Mouse (Mus musculus): Measurements from ENCODE around the gene Atg4d.

DNA sequence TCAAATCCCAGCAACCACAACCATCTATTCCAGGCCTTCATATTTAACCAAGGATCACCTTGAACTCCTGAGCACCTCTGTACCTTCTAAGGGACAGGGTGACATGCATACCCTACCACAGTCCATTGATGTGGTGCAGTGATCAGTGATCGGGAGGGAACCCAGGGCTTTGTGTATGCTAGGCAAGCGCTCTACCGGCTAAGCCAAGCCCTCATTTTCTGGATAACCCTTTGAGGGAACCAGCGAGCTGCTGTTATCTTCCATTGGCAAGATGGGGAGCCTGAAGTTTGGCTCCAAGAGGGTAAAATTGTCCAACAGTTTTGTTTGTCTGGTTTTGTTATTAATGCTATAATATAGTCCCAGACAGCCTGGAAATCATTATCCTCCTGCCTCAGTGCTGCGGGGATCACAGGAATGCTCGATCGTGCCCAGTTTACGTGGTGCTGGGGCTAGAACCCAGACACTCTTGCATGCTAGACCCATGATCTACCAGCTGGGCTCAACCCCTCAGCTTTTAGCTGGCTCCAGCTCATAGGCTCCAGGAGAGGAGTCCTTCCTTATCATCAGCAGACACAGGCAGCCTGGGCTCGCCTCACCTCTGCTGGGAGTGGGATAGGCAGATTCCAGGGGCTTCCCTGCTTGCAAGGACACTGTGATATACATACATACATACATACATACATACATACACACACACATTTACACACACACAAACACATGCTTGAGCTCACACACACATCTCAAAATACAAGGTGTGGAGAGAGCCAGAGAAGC is 49.5 kb downstream of the Atg4d start:
- TF ChIP-seq CTCF (IDR thresholded peaks at IDR 0.05; ENCODE audit: low read depth, low read length) (no peak), POLR2A (IDR thresholded peaks at IDR 0.05; ENCODE audit: extremely low read depth, insufficient read depth, low read length) (no peak)
